Mouse (Mus musculus): ENCODE data around the gene Tex12.

DNA sequence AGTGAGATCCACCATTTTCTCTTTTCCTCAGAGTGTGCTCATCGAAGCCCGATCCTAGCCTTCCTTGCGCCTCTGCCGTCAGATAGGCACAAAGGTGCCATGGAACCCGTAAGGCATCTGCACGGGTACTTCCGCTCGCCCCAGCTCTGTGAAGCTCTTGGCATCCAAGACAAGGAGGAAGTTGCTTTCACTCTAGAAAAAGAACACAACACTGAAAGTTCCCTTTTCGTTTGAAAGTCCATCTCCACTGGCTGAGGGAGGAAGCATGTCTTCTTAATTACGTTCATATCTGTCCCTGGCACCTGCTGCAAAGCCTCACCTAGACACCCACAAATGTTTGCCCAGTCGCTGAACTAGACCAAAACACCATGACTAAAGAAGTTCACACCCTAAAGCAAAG, 27.8 kb downstream of the Tex12 start:
- TF ChIP-seq CTCF (IDR thresholded peaks at IDR 0.05; ENCODE audit: low read depth) (no peak), EP300 (IDR thresholded peaks at IDR 0.05; ENCODE audit: low read depth) (no peak)

Measured in heart, postnatal 0 days (tissue).